Mouse (Mus musculus): Measurements from ENCODE around the gene B4galt7. TPM values are rescaled to one million over a fixed set of nuclear protein-coding genes. Genes with fewer than 3 reads are reported as not detected.

Gene B4galt7
- 24.5 and 37.6 TPM in 2 replicates for total RNA-seq (2014; rRNA removed; ENCODE audit: low replicate concordance)
- polyA plus RNA-seq (2015; fragmentation: Nextera tagmentation; extraction: Ambion mirVana): 15.7 and 17.3 TPM in 2 replicates

GRCm38 (mm10) chr13:55599566-55600540 lies at the start of gene B4galt7:
Gene B4galt7 (plus strand): TSS chr13:55599896.
- Histone ChIP-seq H3K4me2 (ENCODE audit: low read depth, low read length) (peak within 1 kb of the TSS; percentile 92), H3K27ac (ENCODE audit: low read depth) (peak within 1 kb of the TSS; percentile 68), H3K9ac (replicated peaks; ENCODE audit: low read depth, low read length) (peak within 1 kb of the TSS; percentile 80), H3K27me3 (ENCODE audit: control insufficient read depth, insufficient read depth, low read length) (no peaks in the 10 kb centered on the region), H3K4me3 (ENCODE audit: low read depth, low read length) (peak within 1 kb of the TSS; percentile 88), H3K9me3 (replicated peaks; ENCODE audit: control insufficient read depth, low read length) (no peaks in the 10 kb centered on the region), H3K4me1 (ENCODE audit: control insufficient read depth, insufficient read depth) (peaks cover 11% of the 10 kb centered on the region), H3K36me3 (replicated peaks; ENCODE audit: control insufficient read depth, insufficient read depth, low read length) (peaks cover 35% of the 10 kb centered on the region)
- DNase-seq (ENCODE audit: low spot score): peak; percentile 74
- peak; percentile 91 for ATAC-seq (ENCODE audit: insufficient read depth, low read depth)
- TF ChIP-seq CTCF (IDR thresholded peaks at IDR 0.05; ENCODE audit: low read depth) (no peak), EP300 (IDR thresholded peaks at IDR 0.05; ENCODE audit: low read depth) (no peak)
- WGBS: 8% methylated on average over 50 of the region's 51 CpGs

GRCm38 (mm10) chr13:55555921-55556320 lies 43.8 kb upstream of the B4galt7 start:
- Histone ChIP-seq H3K4me3 (ENCODE audit: low read depth, low read length) (no peak overlapping the region), H3K27ac (ENCODE audit: low read depth) (no peak overlapping the region), H3K4me2 (ENCODE audit: low read depth, low read length) (no peak overlapping the region), H3K9ac (replicated peaks; ENCODE audit: low read depth, low read length) (no peak overlapping the region), H3K36me3 (replicated peaks; ENCODE audit: control insufficient read depth, insufficient read depth, low read length) (peaks cover 44% of the 10 kb centered on the region), H3K27me3 (ENCODE audit: control insufficient read depth, insufficient read depth, low read length) (no peaks in the 10 kb centered on the region), H3K9me3 (replicated peaks; ENCODE audit: control insufficient read depth, low read length) (no peaks in the 10 kb centered on the region), H3K4me1 (ENCODE audit: control insufficient read depth, insufficient read depth) (no peaks in the 10 kb centered on the region)
- TF ChIP-seq EP300 (IDR thresholded peaks at IDR 0.05; ENCODE audit: low read depth) (no peak), CTCF (IDR thresholded peaks at IDR 0.05; ENCODE audit: low read depth) (no peak)
- WGBS: 80% methylated on average over 9 of the region's 9 CpGs
- ATAC-seq (ENCODE audit: insufficient read depth, low read depth) (no peak), DNase-seq (ENCODE audit: low spot score) (no peak)

GRCm38 (mm10) chr13:55557499-55557898 lies 42.2 kb upstream of the B4galt7 start:
- H3K4me2 ChIP-seq (ENCODE audit: low read depth, low read length): no peak overlapping the region
- H3K36me3 ChIP-seq (replicated peaks; ENCODE audit: control insufficient read depth, insufficient read depth, low read length): peaks cover 40% of the 10 kb centered on the region
- ATAC-seq (ENCODE audit: insufficient read depth, low read depth): no peak
- H3K27ac ChIP-seq (ENCODE audit: low read depth): no peak overlapping the region
- no peaks in the 10 kb centered on the region for H3K4me1 ChIP-seq (ENCODE audit: control insufficient read depth, insufficient read depth)
- no peak for TF ChIP-seq EP300 (IDR thresholded peaks at IDR 0.05; ENCODE audit: low read depth)
- no peak for TF ChIP-seq CTCF (IDR thresholded peaks at IDR 0.05; ENCODE audit: low read depth)
- no peak overlapping the region for H3K9ac ChIP-seq (replicated peaks; ENCODE audit: low read depth, low read length)
- H3K27me3 ChIP-seq (ENCODE audit: control insufficient read depth, insufficient read depth, low read length): no peaks in the 10 kb centered on the region
- WGBS: 74% methylated on average over 6 of the region's 6 CpGs
- no peaks in the 10 kb centered on the region for H3K9me3 ChIP-seq (replicated peaks; ENCODE audit: control insufficient read depth, low read length)
- DNase-seq (ENCODE audit: low spot score): no peak
- no peak overlapping the region for H3K4me3 ChIP-seq (ENCODE audit: low read depth, low read length)

- TF ChIP-seq CTCF (IDR thresholded peaks at IDR 0.05; ENCODE audit: low read depth) (no peak), EP300 (IDR thresholded peaks at IDR 0.05; ENCODE audit: low read depth) (no peak)
- 78% methylated on average over 7 of the region's 7 CpGs for WGBS
Measured at GRCm38 (mm10) chr13:55563266-55563879, 36.3 kb upstream of the B4galt7 start.

GRCm38 (mm10) chr13:55567001-55567400 lies 32.7 kb upstream of the B4galt7 start:
- no peak for TF ChIP-seq EP300 (IDR thresholded peaks at IDR 0.05; ENCODE audit: low read depth)
- TF ChIP-seq CTCF (IDR thresholded peaks at IDR 0.05; ENCODE audit: low read depth): no peak
- H3K9me3 ChIP-seq (replicated peaks; ENCODE audit: control insufficient read depth, low read length): no peaks in the 10 kb centered on the region
- H3K4me1 ChIP-seq (ENCODE audit: control insufficient read depth, insufficient read depth): peaks cover 12% of the 10 kb centered on the region
- no peak overlapping the region for H3K27ac ChIP-seq (ENCODE audit: low read depth)
- ATAC-seq (ENCODE audit: insufficient read depth, low read depth): no peak
- peaks cover 4% of the 10 kb centered on the region; the same call in 1 of the 2 replicates for H3K36me3 ChIP-seq (replicated peaks; ENCODE audit: control insufficient read depth, insufficient read depth, low read length)
- DNase-seq (ENCODE audit: low spot score): no peak
- no peak overlapping the region for H3K9ac ChIP-seq (replicated peaks; ENCODE audit: low read depth, low read length)
- H3K4me2 ChIP-seq (ENCODE audit: low read depth, low read length): no peak overlapping the region
- no peaks in the 10 kb centered on the region for H3K27me3 ChIP-seq (ENCODE audit: control insufficient read depth, insufficient read depth, low read length)
- H3K4me3 ChIP-seq (ENCODE audit: low read depth, low read length): no peak overlapping the region
- WGBS: 77% methylated on average over 6 of the region's 6 CpGs

More at GRCm38 (mm10) chr13:55563266-55563879, 36.3 kb upstream of the B4galt7 start:
- Histone ChIP-seq H3K4me1 (ENCODE audit: control insufficient read depth, insufficient read depth) (no peaks in the 10 kb centered on the region), H3K4me3 (ENCODE audit: low read depth, low read length) (no peak overlapping the region), H3K27ac (ENCODE audit: low read depth) (no peak overlapping the region), H3K9ac (replicated peaks; ENCODE audit: low read depth, low read length) (no peak overlapping the region), H3K27me3 (ENCODE audit: control insufficient read depth, insufficient read depth, low read length) (no peaks in the 10 kb centered on the region), H3K9me3 (replicated peaks; ENCODE audit: control insufficient read depth, low read length) (no peaks in the 10 kb centered on the region), H3K36me3 (replicated peaks; ENCODE audit: control insufficient read depth, insufficient read depth, low read length) (peaks cover 4% of the 10 kb centered on the region; the same call in 1 of the 2 replicates), H3K4me2 (ENCODE audit: low read depth, low read length) (no peak overlapping the region)
- DNase-seq (ENCODE audit: low spot score): no peak
- no peak for ATAC-seq (ENCODE audit: insufficient read depth, low read depth)

Data from heart, postnatal 0 days (tissue).